25 mouse cellular contexts compared by ENCODE assay signal in genomic region chr8:88677071-88677470, GRCm38 (mm10). TPM values are rescaled to one million over a fixed set of nuclear protein-coding genes. Genes with fewer than 3 reads are reported as not detected.
DNase-seq lines count a peak whose midpoint lies in the region; ATAC-seq and TF ChIP-seq lines count a peak whose summit lies in the region.
"Had no signal": no experiment of that assay in that cellular context is flagged by ENCODE, and none has a peak within 500 bp of the region (broad histone marks: within the 10 kb centered on the region; RNA-seq: fewer than 3 reads in every experiment).

No protein-coding gene starts in this region.

- no peak overlapping the region for H3K27ac ChIP-seq in embryonic facial prominence, embryonic 11.5 days (replicated peaks; ENCODE audit: low read depth, low read length)
- H3K27ac ChIP-seq in embryonic facial prominence, embryonic 10.5 days (replicated peaks): no peak overlapping the region
- no peak overlapping the region for H3K27ac ChIP-seq in forebrain, postnatal 0 days (ENCODE audit: low read depth, low read length)
- no peak overlapping the region for H3K27ac ChIP-seq in forebrain, embryonic 13.5 days
- H3K27ac ChIP-seq in embryonic facial prominence, embryonic 12.5 days: 0 out of 2 replicates have a peak overlapping the region, but pooled peaks have one; percentile 7
- H3K27ac ChIP-seq in embryonic facial prominence, embryonic 15.5 days (replicated peaks): no peak overlapping the region
- H3K27ac ChIP-seq: heart, embryonic 15.5 days; hindbrain, embryonic 10.5 days; hindbrain, embryonic 13.5 days; intestine, embryonic 15.5 days; kidney, embryonic 15.5 days had no signal

- no peak overlapping the region for H3K9ac ChIP-seq in embryonic facial prominence, embryonic 11.5 days (replicated peaks; ENCODE audit: low read length)
- no peak overlapping the region for H3K9ac ChIP-seq in forebrain, postnatal 0 days
- no peak overlapping the region for H3K9ac ChIP-seq in forebrain, embryonic 13.5 days
- no peak overlapping the region for H3K9ac ChIP-seq in embryonic facial prominence, embryonic 12.5 days
- no peak overlapping the region for H3K9ac ChIP-seq in embryonic facial prominence, embryonic 15.5 days
- H3K9ac ChIP-seq: heart, embryonic 12.5 days; heart, embryonic 15.5 days; hindbrain, embryonic 13.5 days; intestine, embryonic 15.5 days; kidney, embryonic 15.5 days had no signal

- H3K27me3 ChIP-seq in embryonic facial prominence, embryonic 11.5 days (ENCODE audit: control insufficient read depth, insufficient read depth, low read length): no peaks in the 10 kb centered on the region
- H3K27me3 ChIP-seq in embryonic facial prominence, embryonic 10.5 days (replicated peaks; ENCODE audit: low read depth, poor library complexity, severe bottlenecking): no peaks in the 10 kb centered on the region
- no peaks in the 10 kb centered on the region for H3K27me3 ChIP-seq in forebrain, postnatal 0 days (ENCODE audit: insufficient read depth, low read length)
- H3K27me3 ChIP-seq in forebrain, embryonic 13.5 days: no peaks in the 10 kb centered on the region
- no peaks in the 10 kb centered on the region for H3K27me3 ChIP-seq in embryonic facial prominence, embryonic 12.5 days
- no peaks in the 10 kb centered on the region for H3K27me3 ChIP-seq in embryonic facial prominence, embryonic 15.5 days
- H3K27me3 ChIP-seq: heart, embryonic 15.5 days; hindbrain, embryonic 13.5 days; intestine, embryonic 15.5 days; kidney, embryonic 15.5 days had no signal

- no peak overlapping the region for H3K4me2 ChIP-seq in embryonic facial prominence, embryonic 11.5 days (ENCODE audit: low read depth, low read length)
- no peak overlapping the region for H3K4me2 ChIP-seq in forebrain, postnatal 0 days (ENCODE audit: low read depth)
- no peak overlapping the region for H3K4me2 ChIP-seq in forebrain, embryonic 13.5 days
- H3K4me2 ChIP-seq in embryonic facial prominence, embryonic 12.5 days (replicated peaks): no peak overlapping the region
- H3K4me2 ChIP-seq in embryonic facial prominence, embryonic 15.5 days (replicated peaks): no peak overlapping the region
- H3K4me2 ChIP-seq: heart, embryonic 12.5 days; heart, embryonic 15.5 days; hindbrain, embryonic 13.5 days; intestine, embryonic 15.5 days; kidney, embryonic 15.5 days had no signal

- no peaks in the 10 kb centered on the region for H3K4me1 ChIP-seq in embryonic facial prominence, embryonic 11.5 days (ENCODE audit: control insufficient read depth, insufficient read depth, low read length)
- peaks cover 20% of the 10 kb centered on the region for H3K4me1 ChIP-seq in embryonic facial prominence, embryonic 10.5 days
- H3K4me1 ChIP-seq in forebrain, postnatal 0 days (ENCODE audit: insufficient read depth): no peaks in the 10 kb centered on the region
- H3K4me1 ChIP-seq in forebrain, embryonic 13.5 days: peaks cover 5% of the 10 kb centered on the region
- H3K4me1 ChIP-seq in embryonic facial prominence, embryonic 12.5 days: no peaks in the 10 kb centered on the region
- peaks cover 15% of the 10 kb centered on the region for H3K4me1 ChIP-seq in embryonic facial prominence, embryonic 15.5 days
- H3K4me1 ChIP-seq: heart, embryonic 12.5 days; heart, embryonic 15.5 days; hindbrain, embryonic 10.5 days; intestine, embryonic 15.5 days; kidney, embryonic 15.5 days had no signal

- peak; percentile 19 for DNase-seq in embryonic facial prominence, embryonic 11.5 days (ENCODE audit: low spot score)
- DNase-seq in embryonic facial prominence, embryonic 10.5 days (ENCODE audit: low spot score): no peak
- no peak for DNase-seq in forebrain, postnatal 0 days
- no peak for DNase-seq in layer of hippocampus, postnatal 14 days (ENCODE audit: low spot score in 2 of 2)
- DNase-seq: adrenal gland, adult 2 months; adrenal gland, postnatal 14 days; cerebellum, adult 18-20 months; cerebellum, adult 9-11 months; gastrocnemius, postnatal 25 days; heart, postnatal 10 days; heart, postnatal 36 days; kidney, adult 11 months; kidney, adult 8-10 months had no signal

- no peak for TF ChIP-seq CTCF in forebrain, postnatal 0 days (IDR thresholded peaks at IDR 0.05; ENCODE audit: low read depth)

- H3K4me3 ChIP-seq in embryonic facial prominence, embryonic 11.5 days (ENCODE audit: low read depth, low read length): no peak overlapping the region
- no peak overlapping the region for H3K4me3 ChIP-seq in embryonic facial prominence, embryonic 10.5 days
- H3K4me3 ChIP-seq in forebrain, postnatal 0 days (ENCODE audit: low read depth, low read length): no peak overlapping the region
- no peak overlapping the region for H3K4me3 ChIP-seq in forebrain, embryonic 13.5 days
- no peak overlapping the region for H3K4me3 ChIP-seq in embryonic facial prominence, embryonic 12.5 days
- H3K4me3 ChIP-seq in embryonic facial prominence, embryonic 15.5 days (replicated peaks): no peak overlapping the region
- H3K4me3 ChIP-seq: erythroblast, embryonic 14.5 days; heart, embryonic 12.5 days; heart, embryonic 15.5 days; hindbrain, embryonic 10.5 days; hindbrain, embryonic 13.5 days; intestine, embryonic 15.5 days; kidney, embryonic 15.5 days had no signal

- 70% methylated on average over 8 of the region's 8 CpGs for WGBS in embryonic facial prominence, embryonic 11.5 days
- 80% methylated on average over 8 of the region's 8 CpGs for WGBS in embryonic facial prominence, embryonic 10.5 days
- WGBS in forebrain, postnatal 0 days: 55% methylated on average over 8 of the region's 8 CpGs
- 77% methylated on average over 8 of the region's 8 CpGs for WGBS in forebrain, embryonic 13.5 days
- 63% methylated on average over 8 of the region's 8 CpGs for WGBS in embryonic facial prominence, embryonic 12.5 days
- WGBS in embryonic facial prominence, embryonic 15.5 days: 45% methylated on average over 8 of the region's 8 CpGs

- no peak for ATAC-seq in embryonic facial prominence, embryonic 11.5 days (replicated peaks; ENCODE audit: insufficient number of reproducible peaks, low FRiP score, low TSS enrichment, low read depth)
- peak; percentile 20; the same call in 1 of the 2 replicates for ATAC-seq in forebrain, postnatal 0 days
- no peak for ATAC-seq in forebrain, embryonic 13.5 days
- no peak for ATAC-seq in embryonic facial prominence, embryonic 12.5 days (ENCODE audit: insufficient number of reproducible peaks, insufficient read depth, low FRiP score, low TSS enrichment)
- peak; percentile 39; the same call in 1 of the 2 replicates for ATAC-seq in embryonic facial prominence, embryonic 15.5 days (ENCODE audit: insufficient number of reproducible peaks, low FRiP score, low TSS enrichment, low read depth)
- ATAC-seq: CD4-positive, CD25-positive, alpha-beta regulatory T cell, adult 4 months; hindbrain, embryonic 16.5 days; intestine, embryonic 15.5 days had no signal

- H3K36me3 ChIP-seq in embryonic facial prominence, embryonic 11.5 days (replicated peaks; ENCODE audit: control insufficient read depth, insufficient read depth, low read depth, low read length): no peaks in the 10 kb centered on the region
- no peaks in the 10 kb centered on the region for H3K36me3 ChIP-seq in embryonic facial prominence, embryonic 10.5 days (replicated peaks)
- no peaks in the 10 kb centered on the region for H3K36me3 ChIP-seq in forebrain, postnatal 0 days (ENCODE audit: insufficient read depth)
- no peaks in the 10 kb centered on the region for H3K36me3 ChIP-seq in forebrain, embryonic 13.5 days (ENCODE audit: poor library complexity, severe bottlenecking)
- H3K36me3 ChIP-seq in embryonic facial prominence, embryonic 12.5 days: no peaks in the 10 kb centered on the region
- no peaks in the 10 kb centered on the region for H3K36me3 ChIP-seq in embryonic facial prominence, embryonic 15.5 days
- H3K36me3 ChIP-seq: heart, embryonic 12.5 days; heart, embryonic 15.5 days; hindbrain, embryonic 10.5 days; hindbrain, embryonic 13.5 days; intestine, embryonic 15.5 days; kidney, embryonic 15.5 days had no signal

- no peaks in the 10 kb centered on the region; the same call in 1 of the 2 replicates for H3K9me3 ChIP-seq in embryonic facial prominence, embryonic 11.5 days (replicated peaks; ENCODE audit: control insufficient read depth, low read length)
- no peaks in the 10 kb centered on the region for H3K9me3 ChIP-seq in embryonic facial prominence, embryonic 10.5 days
- H3K9me3 ChIP-seq in forebrain, postnatal 0 days (ENCODE audit: low read length): no peaks in the 10 kb centered on the region
- no peaks in the 10 kb centered on the region for H3K9me3 ChIP-seq in forebrain, embryonic 13.5 days (replicated peaks)
- H3K9me3 ChIP-seq in embryonic facial prominence, embryonic 12.5 days: no peaks in the 10 kb centered on the region
- H3K9me3 ChIP-seq in embryonic facial prominence, embryonic 15.5 days (replicated peaks): no peaks in the 10 kb centered on the region
- H3K9me3 ChIP-seq: heart, embryonic 15.5 days; hindbrain, embryonic 10.5 days; hindbrain, embryonic 13.5 days; intestine, embryonic 15.5 days; kidney, embryonic 15.5 days had no signal

RNA-seq across cellular contexts. Expression of gene Cyld, which starts 19.8 kb away (rescaled TPM):
- 13.5 and 14.3 TPM in 2 replicates for polyA plus RNA-seq in embryonic facial prominence, embryonic 11.5 days (2014; fragmentation: Nextera tagmentation; extraction: Ambion mirVana)
- polyA plus RNA-seq in embryonic facial prominence, embryonic 10.5 days (2016; fragmentation: Nextera tagmentation; extraction: Ambion mirVana): 10.5 and 11.2 TPM in 2 replicates
- 18.1 and 22.7 TPM in 2 replicates for total RNA-seq in forebrain, postnatal 0 days (2014; rRNA removed)
- 6.5 and 10.6 TPM in 2 replicates for polyA plus RNA-seq in forebrain, postnatal 0 days (2015; fragmentation: Nextera tagmentation; extraction: Ambion mirVana)
- polyA plus RNA-seq in forebrain, embryonic 13.5 days (2015; fragmentation: Nextera tagmentation; extraction: Ambion mirVana): 13.7 and 14.5 TPM in 2 replicates
- 14.9 and 15.2 TPM in 2 replicates for polyA plus RNA-seq in embryonic facial prominence, embryonic 12.5 days (2016; fragmentation: Nextera tagmentation; extraction: Ambion mirVana)
- 13.0 and 14.1 TPM in 2 replicates for polyA plus RNA-seq in embryonic facial prominence, embryonic 15.5 days (2015; fragmentation: Nextera tagmentation; extraction: Ambion mirVana)
- 10 to 100 TPM; 53.6 to 58.8 TPM for total RNA-seq in layer of hippocampus, postnatal 14 days (2021)

RNA-seq across cellular contexts. Expression of gene Nod2, which starts 30.0 kb away (rescaled TPM):
- 0.17 and 0.18 TPM in 2 replicates for polyA plus RNA-seq in embryonic facial prominence, embryonic 11.5 days (2014; fragmentation: Nextera tagmentation; extraction: Ambion mirVana)
- polyA plus RNA-seq in embryonic facial prominence, embryonic 10.5 days (2016; fragmentation: Nextera tagmentation; extraction: Ambion mirVana): 0.12 and 0.19 TPM in 2 replicates
- total RNA-seq in forebrain, postnatal 0 days (2014; rRNA removed): 0.38 and 0.76 TPM in 2 replicates
- 0.05 and 0.06 TPM in 2 replicates for polyA plus RNA-seq in forebrain, postnatal 0 days (2015; fragmentation: Nextera tagmentation; extraction: Ambion mirVana)
- 0.06 and 0.10 TPM in 2 replicates for polyA plus RNA-seq in forebrain, embryonic 13.5 days (2015; fragmentation: Nextera tagmentation; extraction: Ambion mirVana)
- polyA plus RNA-seq in embryonic facial prominence, embryonic 12.5 days (2016; fragmentation: Nextera tagmentation; extraction: Ambion mirVana): 0.29 and 0.41 TPM in 2 replicates
- polyA plus RNA-seq in embryonic facial prominence, embryonic 15.5 days (2015; fragmentation: Nextera tagmentation; extraction: Ambion mirVana): 0.55 and 0.64 TPM in 2 replicates
- total RNA-seq in layer of hippocampus, postnatal 14 days (2021): under 1 TPM; 0.37 to 0.60 TPM
- polyA plus RNA-seq: erythroblast, embryonic 14.5 days had no signal

RNA-seq across cellular contexts. Expression of gene Snx20, which starts 41.1 kb away (rescaled TPM):
- 1.0 and 1.5 TPM in 2 replicates for polyA plus RNA-seq in embryonic facial prominence, embryonic 11.5 days (2014; fragmentation: Nextera tagmentation; extraction: Ambion mirVana)
- polyA plus RNA-seq in embryonic facial prominence, embryonic 10.5 days (2016; fragmentation: Nextera tagmentation; extraction: Ambion mirVana): 0.65 and 0.73 TPM in 2 replicates
- 1.5 and 1.6 TPM in 2 replicates for total RNA-seq in forebrain, postnatal 0 days (2014; rRNA removed)
- 1.9 and 2.0 TPM in 2 replicates for polyA plus RNA-seq in forebrain, postnatal 0 days (2015; fragmentation: Nextera tagmentation; extraction: Ambion mirVana)
- 0.47 and 0.80 TPM in 2 replicates for polyA plus RNA-seq in forebrain, embryonic 13.5 days (2015; fragmentation: Nextera tagmentation; extraction: Ambion mirVana)
- 1.1 and 1.5 TPM in 2 replicates for polyA plus RNA-seq in embryonic facial prominence, embryonic 12.5 days (2016; fragmentation: Nextera tagmentation; extraction: Ambion mirVana)
- 3.2 and 3.4 TPM in 2 replicates for polyA plus RNA-seq in embryonic facial prominence, embryonic 15.5 days (2015; fragmentation: Nextera tagmentation; extraction: Ambion mirVana)
- 1 to 10 TPM; 2.1 to 2.2 TPM for total RNA-seq in layer of hippocampus, postnatal 14 days (2021)

Comparison
In these comparisons a context has a peak if more than half of its experiments do, and no peak if none do; other contexts are left out.
1. ATAC-seq: peak in forebrain, postnatal 0 days (single experiment) and embryonic facial prominence, embryonic 15.5 days (single experiment); none in embryonic facial prominence, embryonic 11.5 days (single experiment), forebrain, embryonic 13.5 days (single experiment) and embryonic facial prominence, embryonic 12.5 days (single experiment).